Mouse (Mus musculus) inflammation-experienced regulatory T-cells, adult 6 months (primary cell): ENCODE data around the gene Pgbd1. TPM values are rescaled to one million over a fixed set of nuclear protein-coding genes. Genes with fewer than 3 reads are reported as not detected.
A peak's percentile ranks its signal among the peaks of the same experiment; 100 is the strongest.
"Not testable (repeated sequence)": the region's sequence is repeated elsewhere in the genome, so short reads cannot be mapped to it uniquely, and the experiment has no call there.

Experiments used
- ATAC-seq: one replicate; pipeline ENCODE4 v1.8.0; 2017
- polyA plus RNA-seq, 3 experiments: library from polyadenylated mRNA; unstranded; fragments of 100-300 nt; shearing (Covaris generic); gene quantifications; one replicate each; pipeline ENCODE4 v1.2.1; 2017

Gene Pgbd1
- polyA plus RNA-seq, result 1 to 10 TPM in 2 of 3 experiments, under 1 TPM in 1; 0.68 to 1.7 (median 1.6) TPM

DNA sequence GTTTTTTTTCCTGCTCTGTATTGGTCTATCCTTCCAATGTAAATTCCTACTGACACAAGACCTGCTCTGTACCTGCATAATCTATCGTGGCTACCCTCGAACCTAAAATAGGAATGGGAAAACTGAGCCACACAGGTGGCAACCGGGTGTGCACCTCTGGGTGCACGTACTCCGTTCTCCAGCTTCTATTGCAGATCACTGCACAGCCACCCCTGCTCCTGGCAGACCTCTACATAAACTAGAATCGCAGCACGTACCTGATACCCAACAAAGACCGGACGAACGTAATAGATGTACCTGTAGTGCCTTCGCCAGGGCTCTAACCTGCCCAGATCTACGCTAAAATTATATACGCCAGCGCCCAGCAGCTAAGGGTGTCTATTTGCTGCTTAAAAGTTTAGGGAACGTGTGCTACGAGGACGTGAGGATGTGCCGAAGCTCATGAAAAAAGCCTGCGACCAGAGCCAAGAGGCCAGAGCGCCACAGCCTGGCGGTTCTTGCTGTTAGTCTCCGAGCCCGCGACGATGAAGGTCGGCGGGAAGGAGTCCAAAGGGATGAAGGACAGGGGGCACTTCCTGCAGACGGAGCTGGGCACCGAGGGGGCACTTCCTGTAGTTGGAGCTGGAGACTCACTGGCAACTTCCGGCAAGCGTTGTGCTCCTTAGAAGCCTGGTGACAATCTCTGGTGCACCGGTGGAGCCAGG lies at the start of gene Pgbd1:
Gene Pgbd1, minus strand, starts transcription at position 556 of the 704 bp plus-strand sequence.
- peak; percentile 84 for ATAC-seq

DNA sequence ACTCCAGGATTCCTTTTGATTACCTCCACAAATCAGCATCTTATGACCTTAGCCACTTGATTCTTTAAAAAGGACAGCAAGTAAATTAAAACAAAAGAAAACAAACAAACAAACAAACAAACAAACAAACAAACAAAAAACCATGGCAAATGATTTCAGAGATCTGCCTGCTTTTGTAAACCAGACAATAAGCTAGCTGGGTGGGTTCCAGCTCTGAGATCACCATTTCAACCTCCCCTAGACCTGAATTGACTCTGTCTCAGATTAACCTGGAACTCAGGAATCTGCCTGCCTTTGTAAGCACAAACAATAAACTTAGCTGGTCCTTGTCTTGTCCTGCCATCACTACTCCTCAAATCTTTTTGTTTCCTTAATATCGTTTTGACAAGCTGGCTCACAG lies 46.0 kb upstream of the Pgbd1 start:
- ATAC-seq, result no peak

DNA sequence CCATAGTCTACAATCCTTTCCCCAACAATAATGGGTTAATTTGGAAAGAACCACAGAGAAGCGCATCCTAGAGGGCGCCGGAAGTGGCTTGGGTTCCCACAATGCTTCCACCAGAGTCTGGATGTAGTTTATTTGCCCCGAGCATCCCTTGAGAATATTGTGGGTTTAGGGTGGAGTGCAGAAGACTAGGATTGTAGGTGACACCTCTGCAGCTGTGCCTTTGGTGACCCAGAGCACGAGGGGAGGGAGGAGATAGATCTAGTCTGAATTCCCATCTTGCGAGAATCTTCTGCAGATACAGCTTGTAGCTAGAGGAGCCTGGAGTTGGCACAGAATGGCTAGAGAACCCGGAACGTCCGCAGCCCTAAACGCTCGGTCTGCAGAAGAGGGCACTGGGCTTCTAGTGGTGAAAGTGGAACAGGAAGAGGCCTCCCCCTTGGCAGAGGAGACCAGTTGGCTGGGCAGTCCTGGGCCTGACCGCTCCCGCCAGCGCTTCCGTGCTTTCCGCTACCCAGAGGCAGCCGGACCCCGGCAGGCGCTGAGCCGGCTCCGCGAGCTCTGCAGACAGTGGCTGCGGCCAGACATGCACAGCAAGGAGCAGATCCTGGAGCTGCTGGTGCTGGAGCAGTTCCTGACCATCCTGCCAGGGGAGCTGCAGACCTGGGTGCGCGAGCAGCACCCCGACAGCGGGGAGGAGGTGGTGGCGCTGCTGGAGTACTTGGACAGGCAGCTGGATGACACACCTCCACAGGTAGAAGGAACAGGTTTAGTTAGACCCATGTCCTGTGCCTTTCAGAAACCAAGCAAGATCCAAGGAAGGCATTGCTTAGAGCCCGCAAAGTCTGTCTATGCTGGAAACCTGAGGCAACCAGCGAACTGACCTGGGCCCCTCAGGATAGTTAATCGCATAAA lies 38.2 kb upstream of the Pgbd1 start, which contains the start of the genes Zkscan4 and Gm10065:
Gene Zkscan4, plus strand, starts transcription at position 149 of the 912 bp plus-strand sequence.
Gene Gm10065, minus strand, starts transcription at position 683 of the 912 bp plus-strand sequence.
- ATAC-seq, result not testable (repeated sequence)

DNA sequence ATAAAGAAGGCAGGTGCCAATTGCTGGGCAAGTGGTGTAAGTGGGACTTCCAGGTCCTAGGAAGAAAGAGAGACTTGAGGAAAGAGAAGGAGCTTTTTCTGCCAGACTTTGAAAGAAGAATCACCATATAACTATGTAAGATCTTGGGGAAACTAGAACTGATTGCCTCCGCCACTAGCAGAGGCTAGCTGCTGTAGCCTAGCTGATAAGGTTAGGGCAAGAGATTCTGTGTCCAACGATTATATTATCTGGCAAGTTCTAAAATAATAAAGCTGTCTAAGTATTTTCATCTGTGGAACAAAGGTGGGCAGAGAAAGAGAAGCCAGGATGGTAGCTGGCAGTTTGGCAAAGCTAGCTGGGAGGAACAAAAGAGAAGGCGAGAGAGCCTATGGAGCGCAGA lies 31.6 kb upstream of the Pgbd1 start:
- no peak for ATAC-seq

DNA sequence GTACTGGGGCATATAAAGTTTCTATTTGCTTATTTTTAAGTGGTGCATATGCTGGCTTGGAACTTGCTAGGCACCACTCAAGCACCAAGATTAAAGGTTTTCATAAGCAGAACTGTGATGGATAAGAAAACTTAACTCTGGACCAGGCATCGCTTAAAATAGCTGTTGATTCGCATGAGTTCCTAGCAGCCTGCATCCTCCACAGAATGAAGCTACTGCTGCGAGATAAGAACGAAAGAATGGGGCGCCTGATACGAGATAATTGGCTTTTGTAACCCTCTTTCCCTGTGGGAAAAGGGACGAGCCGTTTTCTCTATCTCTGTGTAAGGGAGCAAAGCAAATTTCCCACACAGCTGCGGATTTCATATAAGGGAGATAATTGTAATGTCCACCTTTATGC lies 28.2 kb upstream of the Pgbd1 start:
- no peak for ATAC-seq

DNA sequence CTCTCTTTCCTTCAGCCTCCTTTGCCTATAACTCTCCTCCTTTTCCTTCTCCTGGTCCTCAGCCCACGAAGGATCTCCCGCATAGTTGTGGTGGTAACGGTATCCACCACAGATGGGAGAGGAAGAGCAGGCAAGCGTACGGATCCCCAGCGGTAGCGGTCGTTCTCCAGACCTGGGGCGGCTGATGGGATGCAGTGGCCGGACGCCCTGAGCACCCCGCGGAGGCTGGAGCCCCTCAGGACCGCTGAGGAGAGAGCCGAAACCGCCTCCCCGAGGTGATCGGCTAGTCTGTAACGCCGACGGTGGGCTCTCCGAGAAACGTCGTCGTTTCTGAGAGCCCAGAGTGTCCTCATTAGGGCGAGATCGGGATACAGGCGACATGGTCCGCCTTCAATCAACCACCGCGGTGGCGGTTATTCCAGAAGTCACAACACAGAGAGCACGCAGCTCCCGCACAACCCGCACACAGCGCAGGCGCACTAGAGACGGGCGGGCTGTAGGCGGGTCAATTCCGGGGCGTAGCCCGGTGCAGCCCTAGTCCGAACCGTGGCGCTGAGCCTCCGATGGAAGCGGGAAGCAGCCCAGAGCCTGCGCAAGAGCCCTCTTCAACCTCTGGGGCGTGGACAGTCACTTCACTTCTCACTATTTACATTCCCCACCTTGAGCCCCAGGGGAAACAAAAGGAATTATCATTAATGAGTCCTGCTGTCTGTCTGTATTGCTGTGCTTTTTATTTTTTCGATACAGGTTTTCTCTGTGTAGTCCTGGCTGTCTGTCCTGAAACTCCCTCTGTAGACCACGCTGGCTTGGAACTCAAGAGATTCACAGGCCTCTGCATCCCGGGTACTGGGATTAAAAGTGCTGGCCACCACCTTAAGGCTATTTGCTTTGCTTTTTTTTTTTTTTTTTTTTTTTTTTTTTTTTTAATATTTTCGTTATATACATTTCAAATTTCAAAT lies 27.5 kb upstream of the Pgbd1 start, which contains the start of gene Nkapl:
Gene Nkapl, minus strand, starts transcription at position 449 of the 959 bp plus-strand sequence.
- ATAC-seq, result peak; percentile 83

DNA sequence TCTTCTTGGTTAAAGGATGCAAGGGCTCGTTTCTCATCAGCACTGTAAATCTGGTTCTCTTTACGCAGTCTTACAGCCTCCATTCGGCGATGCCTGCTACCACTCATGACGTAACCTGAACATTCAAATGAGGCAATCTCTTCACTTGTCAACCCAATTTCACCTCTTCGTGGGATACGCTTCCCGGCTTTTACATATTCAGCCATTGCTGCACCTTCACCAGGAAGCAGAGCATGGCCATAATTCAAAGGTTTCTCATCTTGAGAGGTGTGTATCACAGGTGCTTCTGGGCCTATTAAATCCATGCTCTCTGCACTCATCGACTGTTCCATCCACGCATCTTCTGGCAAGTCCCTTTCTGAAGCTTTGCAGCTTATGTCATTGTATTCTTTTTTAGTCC lies 26.5 kb upstream of the Pgbd1 start:
- ATAC-seq, result no peak

DNA sequence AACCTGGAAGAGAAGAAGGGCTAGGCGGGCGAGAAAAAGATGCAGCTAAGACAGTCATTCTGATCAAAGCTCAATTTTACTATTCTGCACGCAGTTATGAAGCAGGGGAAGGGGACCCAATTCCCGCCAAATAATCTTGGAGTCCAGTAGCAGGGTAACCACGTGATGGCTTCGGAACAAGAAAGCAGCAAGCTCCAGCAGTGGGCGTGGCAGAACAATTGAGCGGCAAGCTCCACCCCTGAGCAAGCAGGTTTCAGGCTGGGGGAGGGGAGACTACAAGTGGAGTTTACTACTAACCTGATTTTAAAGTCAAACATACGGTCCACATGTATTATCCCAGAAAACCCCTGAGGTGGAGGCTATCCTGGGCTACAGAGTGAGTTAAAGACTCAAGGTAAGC lies 21.7 kb upstream of the Pgbd1 start:
- not testable (repeated sequence) for ATAC-seq

DNA sequence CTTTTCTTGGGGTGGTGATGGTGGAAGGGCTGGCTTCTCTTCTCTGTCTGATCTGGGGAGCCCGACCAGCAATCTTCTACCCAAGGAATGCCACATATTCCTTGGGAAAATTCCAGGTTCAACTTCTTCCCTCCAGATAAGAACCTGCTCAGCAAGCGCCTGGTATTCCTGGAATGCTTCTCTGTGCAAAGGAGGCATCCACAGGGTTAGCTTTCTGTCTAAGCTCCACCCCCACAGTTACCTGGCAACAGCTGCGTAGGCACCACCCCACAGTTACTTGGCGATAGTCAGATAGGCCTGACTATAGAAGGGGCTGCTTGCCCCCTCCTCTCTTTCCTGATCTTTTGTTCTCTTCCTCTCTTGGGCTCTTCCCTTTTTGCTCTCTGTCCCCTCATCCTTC lies 15.5 kb upstream of the Pgbd1 start:
- no peak for ATAC-seq

DNA sequence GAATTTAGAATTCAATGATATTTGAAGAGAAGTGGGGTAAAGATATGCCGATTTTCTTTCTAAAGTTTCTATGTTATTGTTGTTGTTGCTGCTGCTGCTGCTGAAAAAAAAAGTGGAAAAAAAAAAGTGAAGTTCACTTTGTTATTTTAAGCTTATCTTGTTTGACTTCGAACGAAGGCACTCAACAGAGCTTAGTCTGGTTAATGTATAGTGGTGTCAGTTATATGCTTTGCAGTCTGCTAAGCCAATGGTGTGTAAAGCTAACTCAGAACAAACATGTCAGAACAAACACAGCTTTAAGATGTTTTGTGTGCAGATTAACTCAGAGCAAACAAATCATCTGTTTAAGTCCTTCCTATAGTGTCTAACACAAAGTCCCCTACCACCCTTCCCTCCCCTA lies 13.3 kb upstream of the Pgbd1 start:
- ATAC-seq, result no peak

DNA sequence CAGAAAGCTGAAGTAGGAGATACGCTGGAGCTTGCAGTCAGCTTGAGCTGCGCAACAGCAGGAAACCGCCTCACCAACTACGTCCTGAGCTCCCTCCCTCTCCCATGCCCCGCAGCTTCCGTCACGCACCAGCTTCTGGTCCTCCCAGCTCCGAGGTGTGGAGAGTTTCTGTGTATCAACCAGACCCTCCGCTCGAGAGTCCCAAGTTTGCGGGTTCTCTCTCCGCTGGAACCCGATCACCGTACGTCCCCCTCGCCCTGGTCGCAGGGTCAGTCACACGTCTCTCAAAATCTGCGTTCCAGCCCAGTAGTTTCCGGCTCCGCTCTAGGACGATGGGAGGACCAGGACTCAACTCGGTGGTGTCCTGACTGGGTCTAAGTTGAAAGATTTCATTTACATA lies 12.6 kb upstream of the Pgbd1 start, which contains the start of gene Zscan26:
Gene Zscan26, minus strand, starts transcription at position 282 of the 400 bp plus-strand sequence.
- peak; percentile 95 for ATAC-seq

DNA sequence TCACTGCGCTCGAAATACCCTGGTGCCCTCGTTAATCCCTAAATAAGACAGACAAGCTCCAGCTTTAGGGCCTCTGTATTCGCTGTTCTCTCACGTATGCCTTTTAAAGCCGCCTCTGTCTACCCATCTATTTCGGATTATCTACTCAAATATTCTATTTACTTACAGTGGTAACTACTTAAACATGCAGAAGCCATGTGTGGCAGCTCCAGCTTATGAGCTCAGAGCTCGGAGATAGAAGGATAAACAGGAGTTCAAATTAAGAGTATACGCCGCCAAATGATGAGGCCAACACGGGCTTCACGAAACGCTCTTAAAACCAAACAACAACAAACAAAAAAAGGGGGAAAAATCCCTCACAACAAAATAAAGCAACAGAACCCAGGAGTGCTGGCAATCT lies 12.2 kb upstream of the Pgbd1 start:
- ATAC-seq, result peak; percentile 22

DNA sequence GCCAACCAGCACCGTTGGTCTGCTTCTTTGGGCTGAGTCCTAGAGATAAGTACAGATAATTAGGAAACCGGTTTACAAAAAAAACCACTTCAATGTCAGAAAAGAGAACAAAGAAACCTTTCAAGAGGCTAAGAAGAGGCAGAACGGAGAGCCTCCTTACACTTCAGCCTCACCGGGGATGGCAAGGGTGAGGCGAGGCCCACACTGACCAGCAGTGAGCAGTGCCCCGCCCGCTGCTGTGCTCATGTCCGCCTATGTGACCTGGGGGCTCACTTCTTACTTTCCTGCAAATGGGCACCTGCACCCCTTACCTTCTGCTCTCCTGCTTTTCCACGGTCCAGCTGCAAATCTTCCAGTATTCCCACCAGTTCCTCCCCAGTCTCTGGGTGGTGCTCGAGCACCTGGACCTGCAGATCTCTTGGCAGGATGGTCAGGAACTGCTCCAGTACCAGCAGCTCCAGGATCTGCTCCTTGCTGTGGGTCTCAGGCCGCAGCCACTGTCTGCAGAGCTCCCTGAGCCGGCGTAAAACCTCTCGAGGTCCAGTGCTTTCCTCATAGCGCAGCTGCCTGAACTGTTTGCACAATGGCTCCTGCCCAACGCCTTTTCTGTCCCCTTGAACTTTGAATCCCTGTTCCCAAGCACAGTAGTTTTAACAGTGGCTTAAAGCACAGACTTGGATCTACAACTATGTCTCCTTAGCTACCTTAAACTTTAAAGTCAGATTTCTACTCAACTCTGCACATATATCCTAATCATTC lies 7.2 kb upstream of the Pgbd1 start:
- no peak for ATAC-seq

DNA sequence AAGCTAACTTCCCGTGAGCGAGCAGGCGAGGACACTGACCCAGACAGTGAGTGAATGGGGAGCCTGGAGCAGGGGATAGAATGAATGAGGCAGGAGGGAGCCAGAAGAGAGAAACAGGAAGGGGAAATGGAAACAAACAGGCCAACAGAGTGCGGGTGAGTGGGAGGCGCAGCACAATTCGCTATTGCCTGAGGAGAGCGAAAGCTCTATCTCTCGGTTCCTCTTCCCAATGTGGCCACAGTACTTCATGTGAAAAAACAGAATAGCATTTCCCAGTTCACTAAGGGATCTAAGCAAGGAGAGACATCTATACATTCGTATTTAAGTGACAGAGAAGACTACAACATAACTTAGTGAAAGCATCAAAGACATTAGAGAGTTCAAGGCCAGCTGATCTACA lies 5.9 kb upstream of the Pgbd1 start:
- ATAC-seq, result no peak

DNA sequence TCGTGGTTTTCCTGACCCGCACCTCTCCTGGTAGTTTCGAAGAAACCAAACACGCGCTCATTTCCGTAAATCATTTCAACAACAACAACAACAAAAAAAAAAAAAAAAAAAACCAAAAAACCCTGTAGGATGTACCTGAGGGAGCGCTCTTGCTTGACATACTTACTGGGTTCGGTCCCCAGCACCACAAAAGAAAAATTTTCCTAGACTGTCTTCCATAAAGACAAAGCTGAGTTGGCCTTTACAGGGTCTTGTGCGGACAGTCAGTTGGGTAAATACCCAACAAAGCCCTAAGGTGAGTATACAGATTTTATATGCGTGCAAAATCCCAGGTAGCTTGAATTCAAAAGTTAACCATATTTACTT lies 332 bp upstream of the Pgbd1 start:
- no peak for ATAC-seq

DNA sequence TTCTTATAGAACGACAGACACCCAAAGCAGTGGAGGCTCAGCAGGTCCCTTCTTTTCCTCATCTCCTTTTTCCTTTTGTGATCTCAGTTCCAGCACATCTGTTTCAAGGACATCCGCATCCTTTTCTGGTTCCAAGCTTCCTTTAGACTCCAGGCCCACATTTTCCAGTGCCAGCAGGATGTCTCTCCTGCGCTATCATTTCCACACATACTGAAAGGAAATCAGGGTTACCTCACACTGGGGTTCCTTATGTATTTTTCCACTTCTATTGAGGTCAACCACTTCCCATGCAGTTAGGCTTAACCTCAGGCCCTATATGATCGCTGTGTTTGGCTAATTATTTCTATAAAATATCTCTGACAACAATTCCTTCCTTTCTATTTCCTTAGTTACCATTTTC lies 5.4 kb downstream of the Pgbd1 start:
- no peak for ATAC-seq

DNA sequence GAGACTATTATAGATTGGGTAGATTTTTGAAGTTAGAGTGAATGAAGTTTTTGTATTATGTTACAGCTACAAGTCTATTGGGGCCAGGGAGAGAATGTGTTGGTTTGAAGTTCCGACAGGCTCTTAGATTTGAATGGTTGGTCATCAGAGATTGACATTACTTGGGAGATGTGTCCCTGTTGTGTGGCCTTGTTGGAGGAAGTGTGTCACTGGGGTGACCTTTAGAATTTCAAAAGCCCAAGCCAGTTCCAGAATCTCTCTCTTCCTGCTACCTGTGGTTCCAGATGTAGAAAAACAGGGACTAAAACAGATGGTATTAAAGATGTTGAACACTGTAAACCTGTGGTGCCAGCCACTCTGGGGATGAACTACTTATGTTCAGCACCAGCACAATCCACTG lies 13.2 kb downstream of the Pgbd1 start:
- no peak for ATAC-seq

DNA sequence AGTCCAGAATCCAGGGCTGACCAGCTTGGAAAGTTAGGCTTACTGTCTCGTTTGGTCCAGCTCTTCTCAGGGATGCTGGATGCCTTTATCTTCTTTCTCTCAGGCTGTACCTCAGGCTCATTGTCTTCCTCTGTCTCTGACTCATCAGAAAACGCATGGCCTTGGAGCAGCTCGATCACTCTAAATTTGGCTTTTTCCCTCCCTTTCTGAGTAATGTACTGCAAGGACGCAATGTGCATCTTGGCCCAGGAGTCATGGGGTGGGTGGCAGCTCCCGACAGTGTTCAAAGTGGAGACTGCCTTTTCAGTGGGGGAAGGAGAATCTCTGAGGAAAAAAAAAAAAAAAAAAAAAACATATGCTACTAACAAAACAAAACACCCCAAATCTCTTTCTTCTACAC lies 17.6 kb downstream of the Pgbd1 start:
- no peak for ATAC-seq

DNA sequence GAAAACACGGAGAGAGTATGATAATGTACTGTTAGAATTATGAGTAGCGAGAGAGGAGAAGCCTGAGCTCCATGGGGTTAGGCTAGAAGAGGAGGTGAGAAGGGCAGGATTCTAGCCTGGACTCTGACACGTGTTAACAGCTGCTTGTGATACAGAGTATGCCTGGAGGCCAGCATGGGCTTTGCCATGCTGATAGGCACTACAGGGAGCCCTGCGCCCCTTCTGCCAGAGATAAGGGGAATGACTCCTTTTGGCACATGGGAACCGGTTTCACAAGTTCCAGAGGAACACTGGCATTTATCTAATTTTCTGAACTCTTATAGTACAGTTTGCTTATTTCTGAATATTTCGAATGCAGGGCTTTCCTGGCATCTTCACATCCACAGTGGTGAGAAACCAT lies 22.0 kb downstream of the Pgbd1 start:
- ATAC-seq, result no peak

DNA sequence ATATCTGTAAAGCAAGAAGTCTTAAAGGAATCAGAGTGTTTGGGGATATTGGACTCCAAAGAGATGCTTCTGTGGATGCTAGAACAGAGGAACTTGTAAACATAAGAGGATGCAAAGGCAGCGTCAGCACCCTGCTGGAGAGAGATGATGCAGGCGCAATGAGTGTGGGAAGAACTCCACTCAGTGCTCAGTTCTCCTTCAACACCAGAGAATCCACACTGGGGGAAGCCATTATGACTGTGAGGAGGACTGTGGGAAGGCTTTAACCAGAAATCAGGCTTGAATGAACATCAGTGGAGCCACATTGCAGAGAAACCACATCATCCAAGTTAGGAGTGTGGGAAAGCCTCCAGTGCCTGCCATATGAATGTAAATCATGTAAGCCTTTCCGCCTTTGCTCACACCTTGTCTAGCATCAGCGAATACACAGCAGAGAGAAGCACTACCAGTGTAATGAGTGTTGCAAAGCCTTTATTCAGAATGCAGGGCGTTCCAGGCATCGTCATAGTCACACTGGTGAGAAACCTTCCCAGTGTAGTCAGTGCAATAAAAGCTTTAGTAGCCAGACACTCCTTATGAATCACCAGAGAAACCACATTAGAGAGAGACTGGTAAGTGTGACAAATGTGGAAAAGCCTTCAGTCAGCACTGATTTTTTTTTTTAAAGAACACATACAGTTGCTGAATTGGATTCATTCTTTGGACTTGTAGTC lies 23.4 kb downstream of the Pgbd1 start:
- ATAC-seq, result no peak

DNA sequence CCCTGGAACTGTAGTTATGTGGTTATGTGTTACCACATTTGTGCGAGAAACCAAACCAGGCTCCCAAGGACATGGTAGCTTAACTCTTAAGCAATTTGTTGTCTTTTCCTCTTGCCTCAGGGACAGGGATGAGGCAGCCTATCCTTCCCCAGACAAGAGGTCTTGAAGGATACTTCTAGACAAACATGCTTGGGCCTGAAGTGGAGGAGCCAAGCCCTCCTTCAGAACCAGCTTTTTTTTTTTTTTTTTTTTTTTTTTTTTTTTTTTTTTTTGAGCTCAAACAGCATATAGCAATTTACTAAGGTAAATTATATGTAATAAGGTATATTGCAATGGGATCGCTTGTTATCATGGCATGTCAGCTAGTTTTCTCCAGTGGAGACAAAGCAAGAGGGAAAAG lies 25.1 kb downstream of the Pgbd1 start:
- ATAC-seq, result no peak
